Mouse (Mus musculus): ENCODE results near the gene Ubc. TPM values are rescaled to one million over a fixed set of nuclear protein-coding genes. Genes with fewer than 3 reads are reported as not detected.
"Not testable (repeated sequence)": the region's sequence is repeated elsewhere in the genome, so short reads cannot be mapped to it uniquely, and the experiment has no call there.

Gene Ubc
- polyA plus RNA-seq, 1 experiment from 2014 or later = 840 TPM

GRCm38 (mm10) chr5:125390906-125391477, 990 bp upstream of the Ubc start:
- Histone ChIP-seq H3K4me3 (no peak overlapping the region), H3K27ac (ENCODE audit: poor library complexity, severe bottlenecking) (peak overlapping the region; percentile 100), H3K4me1 (replicated peaks) (peaks cover 36% of the 10 kb centered on the region), H3K9me3 (replicated peaks) (no peaks in the 10 kb centered on the region), H3K4me2 (no peak overlapping the region), H3K27me3 (replicated peaks) (no peaks in the 10 kb centered on the region), H3K36me3 (peaks cover under 1% of the 10 kb centered on the region), H3K9ac (no peak overlapping the region)
- 93% methylated on average over 3 of the region's 3 CpGs for WGBS
- ATAC-seq (ENCODE audit: insufficient number of reproducible peaks, low FRiP score) = no peak

GRCm38 (mm10) chr5:125389131-125389578, 847 bp downstream of the Ubc start, which contains the start of gene Gm10382:
TSS of gene Gm10382 (plus strand) at chr5:125389322.
- Histone ChIP-seq H3K4me2 (peak within 1 kb of the TSS; percentile 87), H3K27ac (ENCODE audit: poor library complexity, severe bottlenecking) (peak within 1 kb of the TSS; percentile 98), H3K9ac (peak within 1 kb of the TSS; percentile 100), H3K36me3 (peaks cover 19% of the 10 kb centered on the region), H3K9me3 (replicated peaks) (no peaks in the 10 kb centered on the region), H3K4me3 (peak within 1 kb of the TSS; percentile 99), H3K27me3 (replicated peaks) (no peaks in the 10 kb centered on the region), H3K4me1 (replicated peaks) (peaks cover 39% of the 10 kb centered on the region)
- ATAC-seq (ENCODE audit: insufficient number of reproducible peaks, low FRiP score) = peak; percentile 50
- WGBS = under 1% methylated on average over 41 of the region's 41 CpGs

GRCm38 (mm10) chr5:125388358-125389092, 1.5 kb downstream of the Ubc start:
- peak overlapping the region; percentile 99 for H3K4me3 ChIP-seq
- H3K9ac ChIP-seq = peak overlapping the region; percentile 100
- H3K27ac ChIP-seq (ENCODE audit: poor library complexity, severe bottlenecking) = peak overlapping the region; percentile 98
- 21% methylated on average over 13 of the region's 13 CpGs for WGBS
- H3K4me2 ChIP-seq = peak overlapping the region; percentile 87
- H3K4me1 ChIP-seq (replicated peaks) = peaks cover 33% of the 10 kb centered on the region
- H3K9me3 ChIP-seq (replicated peaks) = no peaks in the 10 kb centered on the region
- peaks cover 19% of the 10 kb centered on the region for H3K36me3 ChIP-seq
- ATAC-seq (ENCODE audit: insufficient number of reproducible peaks, low FRiP score) = no peak
- no peaks in the 10 kb centered on the region for H3K27me3 ChIP-seq (replicated peaks)

GRCm38 (mm10) chr5:125387295-125387694, 2.7 kb downstream of the Ubc start:
- WGBS = 87% methylated on average over 5 of the region's 6 CpGs
- H3K9me3 ChIP-seq (replicated peaks); H3K9ac ChIP-seq; H3K27me3 ChIP-seq (replicated peaks); H3K4me3 ChIP-seq; ATAC-seq (ENCODE audit: insufficient number of reproducible peaks, low FRiP score); H3K27ac ChIP-seq (ENCODE audit: poor library complexity, severe bottlenecking): not testable (repeated sequence)
- Histone ChIP-seq H3K4me1 (replicated peaks) (peaks cover 26% of the 10 kb centered on the region), H3K36me3 (peaks cover 22% of the 10 kb centered on the region), H3K4me2 (peak overlapping the region; percentile 13; the same call in 1 of the 2 replicates)

- WGBS = 73% methylated on average over 8 of the region's 8 CpGs
Measured at GRCm38 (mm10) chr5:125385215-125385940, 4.6 kb downstream of the Ubc start.

GRCm38 (mm10) chr5:125384512-125385214, 5.3 kb downstream of the Ubc start:
- 84% methylated on average over 2 of the region's 2 CpGs for WGBS
- Histone ChIP-seq H3K9me3 (replicated peaks) (no peaks in the 10 kb centered on the region), H3K36me3 (peaks cover 22% of the 10 kb centered on the region), H3K9ac (no peak overlapping the region), H3K27ac (ENCODE audit: poor library complexity, severe bottlenecking) (no peak overlapping the region), H3K4me2 (no peak overlapping the region), H3K4me1 (replicated peaks) (peaks cover 14% of the 10 kb centered on the region), H3K4me3 (no peak overlapping the region), H3K27me3 (replicated peaks) (no peaks in the 10 kb centered on the region)
- no peak for ATAC-seq (ENCODE audit: insufficient number of reproducible peaks, low FRiP score)

More at GRCm38 (mm10) chr5:125385215-125385940, 4.6 kb downstream of the Ubc start:
- ATAC-seq (ENCODE audit: insufficient number of reproducible peaks, low FRiP score) = no peak
- Histone ChIP-seq H3K36me3 (peaks cover 22% of the 10 kb centered on the region), H3K27ac (ENCODE audit: poor library complexity, severe bottlenecking) (no peak overlapping the region), H3K4me3 (peak overlapping the region; percentile 3; the same call in 1 of the 2 replicates), H3K27me3 (replicated peaks) (no peaks in the 10 kb centered on the region), H3K4me1 (replicated peaks) (peaks cover 14% of the 10 kb centered on the region), H3K4me2 (no peak overlapping the region), H3K9ac (no peak overlapping the region), H3K9me3 (replicated peaks) (no peaks in the 10 kb centered on the region)

- Histone ChIP-seq H3K27me3 (replicated peaks) (no peaks in the 10 kb centered on the region), H3K4me2 (no peak overlapping the region), H3K4me3 (no peak overlapping the region), H3K9ac (no peak overlapping the region), H3K9me3 (replicated peaks) (no peaks in the 10 kb centered on the region), H3K4me1 (replicated peaks) (peaks cover 14% of the 10 kb centered on the region), H3K36me3 (peaks cover 22% of the 10 kb centered on the region), H3K27ac (ENCODE audit: poor library complexity, severe bottlenecking) (no peak overlapping the region)
- WGBS = 70% methylated on average over 3 of the region's 3 CpGs
- no peak for ATAC-seq (ENCODE audit: insufficient number of reproducible peaks, low FRiP score)
Measured at GRCm38 (mm10) chr5:125383637-125384420, 6.2 kb downstream of the Ubc start.

- ATAC-seq (ENCODE audit: insufficient number of reproducible peaks, low FRiP score) = peak; percentile 64; the same call in 1 of the 2 replicates
Measured at GRCm38 (mm10) chr5:125382673-125383558, 7.1 kb downstream of the Ubc start.

GRCm38 (mm10) chr5:125381954-125382672, 7.9 kb downstream of the Ubc start:
- H3K4me1 ChIP-seq (replicated peaks) = peaks cover 14% of the 10 kb centered on the region
- H3K9ac ChIP-seq = no peak overlapping the region
- peaks cover 22% of the 10 kb centered on the region for H3K36me3 ChIP-seq
- 72% methylated on average over 5 of the region's 5 CpGs for WGBS
- ATAC-seq (ENCODE audit: insufficient number of reproducible peaks, low FRiP score) = no peak
- no peak overlapping the region for H3K4me3 ChIP-seq
- H3K27ac ChIP-seq (ENCODE audit: poor library complexity, severe bottlenecking) = no peak overlapping the region
- H3K27me3 ChIP-seq (replicated peaks) = no peaks in the 10 kb centered on the region
- H3K4me2 ChIP-seq = no peak overlapping the region
- no peaks in the 10 kb centered on the region for H3K9me3 ChIP-seq (replicated peaks)

More at GRCm38 (mm10) chr5:125382673-125383558, 7.1 kb downstream of the Ubc start:
- Histone ChIP-seq H3K9me3 (replicated peaks) (no peaks in the 10 kb centered on the region), H3K4me2 (no peak overlapping the region), H3K4me1 (replicated peaks) (peaks cover 14% of the 10 kb centered on the region), H3K27me3 (replicated peaks) (no peaks in the 10 kb centered on the region), H3K36me3 (peaks cover 22% of the 10 kb centered on the region), H3K9ac (no peak overlapping the region), H3K27ac (ENCODE audit: poor library complexity, severe bottlenecking) (peak overlapping the region; percentile 51), H3K4me3 (no peak overlapping the region)
- 47% methylated on average over 6 of the region's 6 CpGs for WGBS
